Mouse (Mus musculus): ENCODE results near the gene Gpr37l1. TPM values are rescaled to one million over a fixed set of nuclear protein-coding genes. Genes with fewer than 3 reads are reported as not detected.

The Gpr37l1 gene
- polyA plus RNA-seq, 1 experiment from 2014 or later, result 0.13 TPM

- Histone ChIP-seq H3K27ac (no peak overlapping the region), H3K36me3 (no peaks in the 10 kb centered on the region)
- WGBS, result 86% methylated on average over 2 of the region's 2 CpGs
Observed at GRCm38 (mm10) chr1:135143940-135144339, 23.5 kb downstream of the Gpr37l1 start.

GRCm38 (mm10) chr1:135142452-135142851, 25.0 kb downstream of the Gpr37l1 start:
- no peaks in the 10 kb centered on the region for H3K36me3 ChIP-seq
- ATAC-seq, result no peak
- no peak overlapping the region for H3K9ac ChIP-seq (replicated peaks)
- no peaks in the 10 kb centered on the region for H3K9me3 ChIP-seq
- peaks cover 9% of the 10 kb centered on the region for H3K4me1 ChIP-seq (replicated peaks)
- no peaks in the 10 kb centered on the region; the same call in 1 of the 2 replicates for H3K27me3 ChIP-seq
- H3K27ac ChIP-seq, result no peak overlapping the region
- no peak overlapping the region for H3K4me2 ChIP-seq (replicated peaks)
- whole genome bisulfite sequencing, result 75% methylated on average over 2 of the region's 2 CpGs
- no peak overlapping the region for H3K4me3 ChIP-seq (replicated peaks)

More at GRCm38 (mm10) chr1:135143940-135144339, 23.5 kb downstream of the Gpr37l1 start:
- Histone ChIP-seq H3K4me3 (replicated peaks) (no peak overlapping the region), H3K4me2 (replicated peaks) (no peak overlapping the region), H3K9ac (replicated peaks) (no peak overlapping the region), H3K9me3 (no peaks in the 10 kb centered on the region), H3K4me1 (replicated peaks) (peaks cover 21% of the 10 kb centered on the region), H3K27me3 (no peaks in the 10 kb centered on the region; the same call in 1 of the 2 replicates)
- ATAC-seq, result no peak

GRCm38 (mm10) chr1:135139906-135140305, 27.6 kb downstream of the Gpr37l1 start:
- Histone ChIP-seq H3K4me3 (replicated peaks) (no peak overlapping the region), H3K27me3 (no peaks in the 10 kb centered on the region; the same call in 1 of the 2 replicates), H3K27ac (no peak overlapping the region), H3K9me3 (no peaks in the 10 kb centered on the region), H3K9ac (replicated peaks) (no peak overlapping the region), H3K4me2 (replicated peaks) (no peak overlapping the region), H3K36me3 (no peaks in the 10 kb centered on the region), H3K4me1 (replicated peaks) (no peaks in the 10 kb centered on the region)
- ATAC-seq, result no peak
- WGBS, result 79% methylated on average over 2 of the region's 2 CpGs

- ATAC-seq, result peak; percentile 61
- 9% methylated on average over 1 of the region's 1 CpGs for WGBS
- Histone ChIP-seq H3K9me3 (no peaks in the 10 kb centered on the region), H3K4me2 (replicated peaks) (no peak overlapping the region), H3K27me3 (0 out of 2 replicates have a peak, but pooled peaks cover 2% of the 10 kb centered on the region), H3K36me3 (no peaks in the 10 kb centered on the region), H3K9ac (replicated peaks) (no peak overlapping the region), H3K27ac (no peak overlapping the region), H3K4me3 (replicated peaks) (no peak overlapping the region), H3K4me1 (replicated peaks) (no peaks in the 10 kb centered on the region)
Observed at GRCm38 (mm10) chr1:135136500-135136899, 31.0 kb downstream of the Gpr37l1 start.

GRCm38 (mm10) chr1:135135111-135135787, 32.2 kb downstream of the Gpr37l1 start:
- Histone ChIP-seq H3K4me3 (replicated peaks) (no peak overlapping the region), H3K4me2 (replicated peaks) (no peak overlapping the region), H3K9me3 (no peaks in the 10 kb centered on the region), H3K9ac (replicated peaks) (no peak overlapping the region), H3K4me1 (replicated peaks) (0 out of 2 replicates have a peak, but pooled peaks cover 3% of the 10 kb centered on the region), H3K27me3 (0 out of 2 replicates have a peak, but pooled peaks cover 2% of the 10 kb centered on the region), H3K36me3 (no peaks in the 10 kb centered on the region), H3K27ac (no peak overlapping the region)
- no peak for ATAC-seq
- WGBS, result 93% methylated on average over 8 of the region's 8 CpGs

DNA sequence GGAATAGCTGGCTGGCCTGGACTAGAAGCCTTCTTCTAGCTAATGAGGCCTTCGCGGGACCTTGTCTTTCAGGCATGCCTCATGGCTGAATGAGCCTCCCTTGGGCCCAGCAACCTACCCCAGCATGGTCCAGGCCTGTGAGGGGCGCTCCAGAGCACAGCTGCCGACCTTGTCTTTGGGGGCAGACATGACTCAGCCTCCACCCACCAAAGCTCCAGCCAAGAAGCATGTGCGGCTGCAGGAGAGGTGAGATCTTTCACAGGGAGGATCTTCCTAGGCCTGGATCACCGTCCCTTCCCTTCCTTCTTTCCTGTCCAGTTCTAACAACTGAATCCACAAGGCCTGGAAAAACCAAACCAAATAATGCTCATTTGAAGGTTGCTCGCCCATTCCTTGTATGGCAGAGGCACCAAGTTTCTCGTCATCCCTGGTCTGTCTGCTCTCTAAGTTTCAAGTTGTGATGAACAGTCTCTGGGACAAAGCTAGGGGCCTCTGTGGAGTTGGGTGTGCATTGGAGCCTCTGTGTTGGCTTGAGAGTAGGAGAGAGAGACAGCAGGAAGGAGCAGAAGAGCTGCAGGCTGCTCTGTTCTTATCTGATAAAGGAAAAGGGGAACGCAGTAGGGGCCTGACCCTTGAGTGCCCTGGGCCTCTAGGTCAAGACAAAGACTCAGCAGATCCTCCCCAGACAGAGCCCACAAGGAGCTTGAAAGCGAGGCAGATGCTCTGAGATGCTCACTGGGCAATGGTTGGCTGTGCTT, 33.6 kb downstream of the Gpr37l1 start:
- Histone ChIP-seq H3K36me3 (no peaks in the 10 kb centered on the region), H3K4me1 (replicated peaks) (peaks cover 7% of the 10 kb centered on the region), H3K4me3 (replicated peaks) (no peak overlapping the region), H3K27ac (no peak overlapping the region), H3K27me3 (peaks cover 10% of the 10 kb centered on the region; the same call in 1 of the 2 replicates), H3K9me3 (no peaks in the 10 kb centered on the region), H3K9ac (replicated peaks) (no peak overlapping the region), H3K4me2 (replicated peaks) (no peak overlapping the region)
- WGBS, result 84% methylated on average over 10 of the region's 10 CpGs
- ATAC-seq, result no peak

DNA sequence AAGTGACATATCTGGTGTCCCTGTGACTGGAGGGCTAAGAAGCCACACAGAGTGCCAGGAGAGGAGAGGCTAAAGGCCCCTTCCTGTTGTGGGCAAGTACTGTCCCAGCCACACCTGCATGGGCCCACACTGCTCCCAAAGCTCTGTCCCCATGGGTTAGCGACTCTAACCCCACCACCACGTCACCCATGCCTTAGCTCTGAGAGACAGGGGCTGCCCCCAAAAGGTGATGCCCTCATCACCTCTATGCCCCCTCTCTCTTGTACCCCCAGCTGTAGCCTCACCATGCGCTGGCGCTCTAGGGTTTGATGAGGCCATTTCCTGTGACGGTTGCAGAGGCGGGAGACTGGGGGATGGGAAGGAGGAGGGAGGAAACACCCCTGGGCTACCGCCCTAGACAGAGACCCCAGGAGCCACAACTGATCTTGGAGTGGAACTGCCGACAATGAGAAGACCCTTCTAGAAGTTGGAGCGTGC, 34.5 kb downstream of the Gpr37l1 start:
- 93% methylated on average over 9 of the region's 9 CpGs for WGBS
- Histone ChIP-seq H3K4me1 (replicated peaks) (peaks cover 7% of the 10 kb centered on the region), H3K9ac (replicated peaks) (no peak overlapping the region), H3K9me3 (no peaks in the 10 kb centered on the region), H3K4me3 (replicated peaks) (no peak overlapping the region), H3K27ac (no peak overlapping the region), H3K36me3 (no peaks in the 10 kb centered on the region), H3K27me3 (peaks cover 12% of the 10 kb centered on the region; the same call in 1 of the 2 replicates), H3K4me2 (replicated peaks) (no peak overlapping the region)
- no peak for ATAC-seq

DNA sequence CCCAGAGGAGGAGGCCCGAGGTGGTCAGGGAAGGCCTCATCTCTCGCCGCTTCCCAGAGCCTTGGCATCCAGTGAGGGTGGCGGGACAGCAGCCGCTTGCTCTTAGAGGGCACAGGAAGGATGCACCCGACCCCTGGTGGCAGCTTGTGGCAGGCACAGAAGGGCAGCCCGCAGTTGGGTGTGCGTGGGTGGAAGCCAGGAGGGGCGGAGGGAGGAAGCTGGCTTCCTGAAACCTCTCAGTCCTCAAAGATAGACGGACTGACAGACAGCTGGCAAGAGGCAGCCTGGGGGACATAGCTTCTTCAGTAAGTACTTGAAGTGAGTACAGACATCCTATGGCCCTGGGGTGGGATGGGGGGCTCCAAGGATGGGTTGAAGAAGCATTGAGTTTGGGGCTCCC, 35.0 kb downstream of the Gpr37l1 start, which contains the start of gene Ptpn7:
Gene Ptpn7 (plus strand): TSS at position 228 of the 400 bp plus-strand sequence.
- no peak within 1 kb of the TSS for H3K4me3 ChIP-seq (replicated peaks)
- peaks cover 14% of the 10 kb centered on the region; the same call in 1 of the 2 replicates for H3K27me3 ChIP-seq
- no peak for ATAC-seq
- H3K9me3 ChIP-seq, result no peaks in the 10 kb centered on the region
- peaks cover 7% of the 10 kb centered on the region for H3K4me1 ChIP-seq (replicated peaks)
- no peak within 1 kb of the TSS for H3K27ac ChIP-seq
- no peaks in the 10 kb centered on the region for H3K36me3 ChIP-seq
- WGBS, result 40% methylated on average over 10 of the region's 10 CpGs
- no peak within 1 kb of the TSS for H3K9ac ChIP-seq (replicated peaks)
- no peak within 1 kb of the TSS for H3K4me2 ChIP-seq (replicated peaks)

GRCm38 (mm10) chr1:135131560-135131959, 35.9 kb downstream of the Gpr37l1 start:
- ATAC-seq, result no peak
- Histone ChIP-seq H3K27ac (no peak overlapping the region), H3K4me1 (replicated peaks) (peaks cover 7% of the 10 kb centered on the region), H3K9me3 (no peaks in the 10 kb centered on the region), H3K4me2 (replicated peaks) (no peak overlapping the region), H3K9ac (replicated peaks) (no peak overlapping the region), H3K36me3 (no peaks in the 10 kb centered on the region), H3K4me3 (replicated peaks) (no peak overlapping the region), H3K27me3 (peaks cover 14% of the 10 kb centered on the region; the same call in 1 of the 2 replicates)
- 63% methylated on average over 8 of the region's 8 CpGs for WGBS

DNA sequence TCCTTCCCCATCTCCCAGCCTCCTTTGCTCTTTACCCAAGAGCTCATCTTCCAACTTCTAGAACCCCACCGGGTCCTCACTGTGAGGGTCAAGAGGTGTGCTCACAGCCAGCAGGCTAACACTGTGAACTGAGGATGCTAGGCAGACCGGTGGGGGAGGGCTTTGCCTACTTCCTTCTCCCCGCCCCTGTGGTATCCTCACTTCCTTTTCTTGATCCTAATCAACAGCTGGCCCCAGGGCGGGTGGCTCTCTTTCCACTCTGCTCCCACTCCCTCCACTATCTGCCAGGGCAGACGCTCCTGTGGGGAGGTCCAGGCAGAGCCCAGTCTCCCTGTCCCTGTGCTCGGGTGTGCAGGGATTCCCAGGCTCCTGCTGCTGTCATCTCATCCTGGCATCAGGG, 36.4 kb downstream of the Gpr37l1 start:
- H3K4me2 ChIP-seq (replicated peaks), result no peak overlapping the region
- no peak for ATAC-seq
- no peaks in the 10 kb centered on the region for H3K36me3 ChIP-seq
- no peaks in the 10 kb centered on the region for H3K9me3 ChIP-seq
- 45% methylated on average over 6 of the region's 6 CpGs for WGBS
- peaks cover 7% of the 10 kb centered on the region for H3K4me1 ChIP-seq (replicated peaks)
- H3K27me3 ChIP-seq, result peaks cover 14% of the 10 kb centered on the region; the same call in 1 of the 2 replicates
- no peak overlapping the region for H3K27ac ChIP-seq
- no peak overlapping the region for H3K9ac ChIP-seq (replicated peaks)
- no peak overlapping the region for H3K4me3 ChIP-seq (replicated peaks)

DNA sequence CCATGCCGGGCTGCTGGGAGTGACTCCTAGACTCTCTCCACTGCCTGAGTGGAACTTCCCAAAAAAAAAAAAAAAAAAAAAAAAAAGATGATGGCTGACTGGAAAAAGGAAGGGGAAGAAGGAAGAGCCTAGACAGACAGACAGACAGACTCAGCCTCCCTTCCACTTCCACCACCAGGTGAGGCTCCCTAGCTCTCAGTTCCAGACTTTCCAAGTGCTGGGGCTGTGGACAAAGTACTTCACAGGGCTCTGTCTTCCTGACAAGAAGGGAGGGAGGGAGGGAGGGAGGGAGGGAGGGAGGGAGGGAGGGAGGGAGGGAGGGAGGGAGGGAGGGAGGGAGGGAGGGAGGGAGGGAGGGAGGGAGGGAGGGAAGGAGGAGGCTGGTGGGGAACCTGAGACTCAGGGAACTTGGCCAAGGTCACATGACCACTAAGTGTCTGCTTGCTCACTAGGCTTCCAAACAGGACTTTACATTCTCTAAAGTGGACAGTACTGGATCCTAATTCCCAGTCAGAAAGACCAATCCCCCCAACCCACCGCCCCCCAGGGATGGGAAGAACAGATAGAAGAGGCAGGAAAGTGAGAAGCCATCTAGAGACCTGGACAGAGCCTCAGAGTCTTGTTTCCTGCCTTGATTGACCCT, 37.0 kb downstream of the Gpr37l1 start:
- Histone ChIP-seq H3K36me3 (no peaks in the 10 kb centered on the region), H3K9ac (replicated peaks) (no peak overlapping the region), H3K4me2 (replicated peaks) (no peak overlapping the region), H3K27ac (no peak overlapping the region), H3K4me3 (replicated peaks) (no peak overlapping the region), H3K4me1 (replicated peaks) (peaks cover 7% of the 10 kb centered on the region), H3K9me3 (no peaks in the 10 kb centered on the region), H3K27me3 (peaks cover 14% of the 10 kb centered on the region; the same call in 1 of the 2 replicates)
- 71% methylated on average over 2 of the region's 2 CpGs for WGBS
- ATAC-seq, result no peak

Measured in midbrain, embryonic 13.5 days (tissue).